Comparison of ENCODE assay signal across 8 mouse cellular contexts in genomic region chr2:18064356-18064858, GRCm38 (mm10). TPM values are rescaled to one million over a fixed set of nuclear protein-coding genes. Genes with fewer than 3 reads are reported as not detected.
DNase-seq lines count a peak whose midpoint lies in the region; ATAC-seq and TF ChIP-seq lines count a peak whose summit lies in the region.

No protein-coding gene starts in this region.

- DNase-seq in 3T3-L1 (ENCODE audit: low read depth, low spot score), result peak; percentile 78
- peak; percentile 93 to 97 for DNase-seq in adrenal gland, postnatal 36 days
- peak; percentile 94 to 96 for DNase-seq in heart, adult 2 months
- DNase-seq in kidney, adult 8-10 months, result peak; percentile 89 to 91
- DNase-seq in limb, embryonic 14.5 days (ENCODE audit: low spot score), result peak; percentile 94
- DNase-seq in spleen, postnatal 10 days (ENCODE audit: low spot score in 2 of 2), result peak; percentile 85 to 90

- no peaks in the 10 kb centered on the region for H3K9me3 ChIP-seq in embryonic facial prominence, embryonic 12.5 days
- no peaks in the 10 kb centered on the region for H3K9me3 ChIP-seq in limb, embryonic 14.5 days (ENCODE audit: control insufficient read depth, low read length)
- no peaks in the 10 kb centered on the region for H3K9me3 ChIP-seq in midbrain, embryonic 16.5 days (replicated peaks; ENCODE audit: control insufficient read depth, low read length, poor library complexity, severe bottlenecking)

- 2% methylated on average over 29 of the region's 58 CpGs for WGBS in embryonic facial prominence, embryonic 12.5 days
- WGBS in heart, adult 2 months, result under 1% methylated on average over 56 of the region's 58 CpGs
- WGBS in limb, embryonic 14.5 days, result under 1% methylated on average over 33 of the region's 58 CpGs
- 0% methylated on average over 27 of the region's 58 CpGs for WGBS in midbrain, embryonic 16.5 days

- no peaks in the 10 kb centered on the region; the same call in 1 of the 2 replicates for H3K79me2 ChIP-seq in heart, adult 2 months (replicated peaks; ENCODE audit: control insufficient read depth, insufficient read depth, low read length)

- peaks cover 11% of the 10 kb centered on the region for H3K4me1 ChIP-seq in embryonic facial prominence, embryonic 12.5 days
- peaks cover 3% of the 10 kb centered on the region for H3K4me1 ChIP-seq in heart, adult 2 months (ENCODE audit: control insufficient read depth, insufficient read depth, low read length)
- peaks cover 4% of the 10 kb centered on the region for H3K4me1 ChIP-seq in limb, embryonic 14.5 days (ENCODE audit: control insufficient read depth, insufficient read depth, low read length)
- H3K4me1 ChIP-seq in midbrain, embryonic 16.5 days (ENCODE audit: control insufficient read depth, insufficient read depth, low read length), result peaks cover 14% of the 10 kb centered on the region

- H3K4me2 ChIP-seq in embryonic facial prominence, embryonic 12.5 days (replicated peaks), result peak overlapping the region; percentile 85
- H3K4me2 ChIP-seq in limb, embryonic 14.5 days (replicated peaks; ENCODE audit: low read depth, low read length, severe bottlenecking), result peak overlapping the region; percentile 86
- peak overlapping the region; percentile 91 for H3K4me2 ChIP-seq in midbrain, embryonic 16.5 days (ENCODE audit: low read length)

- H3K4me3 ChIP-seq in embryonic facial prominence, embryonic 12.5 days, result peak overlapping the region; percentile 89
- H3K4me3 ChIP-seq in heart, adult 2 months, result peak overlapping the region; percentile 91
- H3K4me3 ChIP-seq in limb, embryonic 14.5 days (replicated peaks; ENCODE audit: low read length), result peak overlapping the region; percentile 88
- peak overlapping the region; percentile 83 for H3K4me3 ChIP-seq in midbrain, embryonic 16.5 days (ENCODE audit: low read depth, low read length)

- H3K9ac ChIP-seq in embryonic facial prominence, embryonic 12.5 days, result peak overlapping the region; percentile 97
- H3K9ac ChIP-seq in heart, adult 2 months (ENCODE audit: low read depth, low read length), result peak overlapping the region; percentile 98
- H3K9ac ChIP-seq in limb, embryonic 14.5 days (ENCODE audit: low read depth, low read length, severe bottlenecking), result peak overlapping the region; percentile 99
- peak overlapping the region; percentile 97 for H3K9ac ChIP-seq in midbrain, embryonic 16.5 days (ENCODE audit: low read depth, low read length)

- TF ChIP-seq CTCF in heart, adult 2 months (IDR thresholded peaks at IDR 0.05), result no peak

- no peaks in the 10 kb centered on the region for H3K27me3 ChIP-seq in embryonic facial prominence, embryonic 12.5 days
- no peaks in the 10 kb centered on the region for H3K27me3 ChIP-seq in heart, adult 2 months (ENCODE audit: control insufficient read depth, insufficient read depth, low read length)
- H3K27me3 ChIP-seq in limb, embryonic 14.5 days (ENCODE audit: control insufficient read depth, insufficient read depth, low read length), result no peaks in the 10 kb centered on the region
- H3K27me3 ChIP-seq in midbrain, embryonic 16.5 days (ENCODE audit: control insufficient read depth, insufficient read depth, low read depth, low read length), result no peaks in the 10 kb centered on the region

- TF ChIP-seq EP300 in heart, adult 2 months (IDR thresholded peaks at IDR 0.05; ENCODE audit: insufficient read depth, low read depth, low read length), result no peak

- TF ChIP-seq POLR2A in heart, adult 2 months (IDR thresholded peaks at IDR 0.05; ENCODE audit: insufficient read depth, low read depth, low read length), result peak; percentile 70
- peak; percentile 80 for TF ChIP-seq POLR2A in limb, embryonic 14.5 days (IDR thresholded peaks at IDR 0.05; ENCODE audit: borderline replicate concordance, extremely low read depth, insufficient read depth, insufficient read length)

- H3K36me3 ChIP-seq in embryonic facial prominence, embryonic 12.5 days, result peaks cover 8% of the 10 kb centered on the region; the same call in 1 of the 2 replicates
- H3K36me3 ChIP-seq in heart, adult 2 months (ENCODE audit: control insufficient read depth, insufficient read depth, low read length), result peaks cover 10% of the 10 kb centered on the region
- H3K36me3 ChIP-seq in limb, embryonic 14.5 days (ENCODE audit: control insufficient read depth, insufficient read depth, low read length), result peaks cover 14% of the 10 kb centered on the region
- no peaks in the 10 kb centered on the region for H3K36me3 ChIP-seq in midbrain, embryonic 16.5 days (ENCODE audit: control insufficient read depth, insufficient read depth, low read length)

- intact Hi-C loops in heart, adult 2 months (cut with DNase I), result loop anchor here (1.0 to 2.0 kb wide), 2 partner anchors 18 to 37 kb away; no protein-coding TSS in a partner anchor

- H3K27ac ChIP-seq in embryonic facial prominence, embryonic 12.5 days, result peak overlapping the region; percentile 100
- peak overlapping the region; percentile 99 for H3K27ac ChIP-seq in heart, adult 2 months
- peak overlapping the region; percentile 99 for H3K27ac ChIP-seq in limb, embryonic 14.5 days (replicated peaks; ENCODE audit: low read depth, low read length)
- peak overlapping the region; percentile 99 for H3K27ac ChIP-seq in midbrain, embryonic 16.5 days (ENCODE audit: low read length)

- peak; percentile 97 for ATAC-seq in embryonic facial prominence, embryonic 12.5 days (ENCODE audit: insufficient number of reproducible peaks, insufficient read depth, low FRiP score, low TSS enrichment)
- peak; percentile 95 for ATAC-seq in limb, embryonic 14.5 days (ENCODE audit: low FRiP score, low read depth)
- peak; percentile 97 for ATAC-seq in midbrain, embryonic 16.5 days

RNA-seq across cellular contexts. Expression of gene Mllt10, which starts 9.4 kb away (rescaled TPM):
- total RNA-seq in adrenal gland, postnatal 36 days (2021), result 10 to 100 TPM; 46.8 to 47.7 TPM
- 69.9 and 73.8 TPM in 2 replicates for polyA plus RNA-seq in embryonic facial prominence, embryonic 12.5 days (2016; fragmentation: Nextera tagmentation; extraction: Ambion mirVana)
- total RNA-seq in heart, adult 2 months (2021), result 10 to 100 TPM; 32.5 to 32.8 TPM
- polyA plus RNA-seq in heart, adult 2 months (2012; rRNA removed), result 20.6 and 23.3 TPM in 2 replicates
- 52.7 and 59.4 TPM in 2 replicates for polyA plus RNA-seq in limb, embryonic 14.5 days (2012; rRNA removed)
- 33.4 and 38.0 TPM in 2 replicates for polyA plus RNA-seq in limb, embryonic 14.5 days (2014; fragmentation: Nextera tagmentation; extraction: Ambion mirVana)
- polyA plus RNA-seq in midbrain, embryonic 16.5 days (2015; fragmentation: Nextera tagmentation; extraction: Ambion mirVana), result 43.7 and 45.8 TPM in 2 replicates

RNA-seq across cellular contexts. Expression of gene Skida1, which starts 15.6 kb away (rescaled TPM):
- 1 to 10 TPM; 2.8 to 4.4 TPM for total RNA-seq in adrenal gland, postnatal 36 days (2021)
- polyA plus RNA-seq in embryonic facial prominence, embryonic 12.5 days (2016; fragmentation: Nextera tagmentation; extraction: Ambion mirVana), result 14.2 and 14.7 TPM in 2 replicates
- 1 to 10 TPM; 1.7 to 4.5 TPM for total RNA-seq in heart, adult 2 months (2021)
- 2.0 and 3.7 TPM in 2 replicates for polyA plus RNA-seq in heart, adult 2 months (2012; rRNA removed)
- 18.7 and 19.0 TPM in 2 replicates for polyA plus RNA-seq in limb, embryonic 14.5 days (2012; rRNA removed)
- polyA plus RNA-seq in limb, embryonic 14.5 days (2014; fragmentation: Nextera tagmentation; extraction: Ambion mirVana), result 7.9 and 8.2 TPM in 2 replicates
- polyA plus RNA-seq in midbrain, embryonic 16.5 days (2015; fragmentation: Nextera tagmentation; extraction: Ambion mirVana), result 5.0 and 7.4 TPM in 2 replicates

RNA-seq across cellular contexts. Expression of gene A930004D18Rik, which starts 26.9 kb away (rescaled TPM):
- 1 to 10 TPM; 1.4 to 1.9 TPM for total RNA-seq in adrenal gland, postnatal 36 days (2021)
- 16.4 and 18.7 TPM in 2 replicates for polyA plus RNA-seq in embryonic facial prominence, embryonic 12.5 days (2016; fragmentation: Nextera tagmentation; extraction: Ambion mirVana)
- 1 to 10 TPM; 3.4 to 4.5 TPM for total RNA-seq in heart, adult 2 months (2021)
- polyA plus RNA-seq in heart, adult 2 months (2012; rRNA removed), result 2.2 and 3.9 TPM in 2 replicates
- polyA plus RNA-seq in limb, embryonic 14.5 days (2012; rRNA removed), result 8.8 and 10.8 TPM in 2 replicates
- polyA plus RNA-seq in limb, embryonic 14.5 days (2014; fragmentation: Nextera tagmentation; extraction: Ambion mirVana), result 13.0 and 14.2 TPM in 2 replicates
- 7.5 and 10.8 TPM in 2 replicates for polyA plus RNA-seq in midbrain, embryonic 16.5 days (2015; fragmentation: Nextera tagmentation; extraction: Ambion mirVana)

Comparison
In these comparisons a context has a peak if more than half of its experiments do, and no peak if none do; other contexts are left out.
1. Peak in every context shown above with its lines: DNase-seq, ATAC-seq, H3K4me3 ChIP-seq and H3K27ac ChIP-seq.